Mouse (Mus musculus) lung, postnatal 0 days (tissue): ENCODE data around the gene Hrc. TPM values are rescaled to one million over a fixed set of nuclear protein-coding genes. Genes with fewer than 3 reads are reported as not detected.

Experiments used
- ATAC-seq: fragments of 200-750 bp; cut with Nextera tagmentation; 2 replicates; pipeline ENCODE4 v1.8.0; 2017; ENCODE audit warnings: moderate library complexity
- DNase-seq: peaks from one replicate; pipeline ENCODE4 v3.0.0-alpha.2; 2016; ENCODE audit warnings: low spot score
- H3K27ac ChIP-seq: fragments of 300-500 bp; sonication (generic); 2 replicates; pipeline ENCODE4 v1.5.1; 2014; ENCODE audit warnings: antibody characterized with exemption, mild to moderate bottlenecking, low read length, mixed read lengths
- H3K27me3 ChIP-seq: fragments of 300-500 bp; sonication (generic); replicated peaks from 2 replicates; pipeline ENCODE4 v1.6.1; 2014; ENCODE audit warnings: low read length, mixed read lengths; ENCODE audit not compliant: insufficient read depth
- H3K36me3 ChIP-seq: fragments of 300-500 bp; sonication (generic); 2 replicates; pipeline ENCODE4 v1.6.1; 2014; ENCODE audit warnings: low read length, mixed read lengths; ENCODE audit not compliant: insufficient read depth
- H3K4me1 ChIP-seq: fragments of 300-500 bp; sonication (generic); 2 replicates; pipeline ENCODE4 v1.6.1; 2014; ENCODE audit warnings: antibody characterized with exemption, low read depth, low read length, mixed read lengths; ENCODE audit not compliant: insufficient read depth
- H3K4me2 ChIP-seq: fragments of 300-500 bp; sonication (generic); replicated peaks from 2 replicates; pipeline ENCODE4 v1.6.1; 2014; ENCODE audit warnings: low read depth, mild to moderate bottlenecking, low read length, moderate library complexity, mixed read lengths
- H3K4me3 ChIP-seq: fragments of 300-500 bp; sonication (generic); 2 replicates; pipeline ENCODE4 v1.5.1; 2014; ENCODE audit warnings: low read depth, low read length
- H3K9ac ChIP-seq: fragments of 300-500 bp; sonication (generic); replicated peaks from 2 replicates; pipeline ENCODE4 v1.6.1; 2014; ENCODE audit warnings: low read depth, mild to moderate bottlenecking
- H3K9me3 ChIP-seq: fragments of 300-500 bp; sonication (generic); 2 replicates; pipeline ENCODE4 v1.6.1; 2016; ENCODE audit warnings: low read length, mixed read lengths
- CTCF ChIP-seq: IDR thresholded peaks from 2 replicates; pipeline ENCODE4 v1.5.1; 2016; ENCODE audit warnings: antibody characterized with exemption, mild to moderate bottlenecking
- EP300 ChIP-seq: IDR thresholded peaks from 2 replicates; pipeline ENCODE4 v1.6.1; 2016; ENCODE audit warnings: antibody characterized with exemption, mild to moderate bottlenecking, control low read depth
- WGBS: fragments of 180-500 bp; shearing (Covaris S2); extraction: QIAGEN DNeasy Blood & Tissue Kit; methylation state at CpG from one replicate; pipeline ENCODE4 v1.1.7; 2014; 5-methylcytosine and 5-hydroxymethylcytosine counted together
- polyA plus RNA-seq: library from polyadenylated mRNA; unstranded; fragments of >200 nt; fragmentation: Nextera tagmentation; extraction: Ambion mirVana; gene quantifications from 2 replicates; pipeline ENCODE4 v1.2.1, GENCODE M21; 2015

The Hrc gene
- polyA plus RNA-seq, 1 experiment from 2014 or later, result 0.50 TPM

DNA sequence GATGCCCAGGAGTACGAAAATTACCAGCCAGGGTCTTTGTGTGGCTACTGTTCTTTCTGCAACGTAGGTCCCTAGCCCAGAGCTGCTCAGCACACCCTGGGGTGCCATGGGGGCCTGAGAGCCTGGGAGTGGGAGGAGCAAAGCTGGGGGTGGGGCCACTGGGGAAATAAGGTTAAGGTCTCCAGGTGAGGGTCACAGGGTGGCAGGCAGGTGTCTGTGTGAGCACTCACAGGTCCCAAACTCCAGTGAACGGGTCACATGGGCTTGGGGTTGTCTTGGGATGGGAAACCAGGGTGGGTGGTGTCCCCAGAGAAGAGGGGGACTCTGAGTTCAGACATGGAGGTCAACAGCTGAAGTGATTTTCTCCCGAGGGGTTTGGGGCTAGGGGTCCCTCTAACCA, 2.4 kb downstream of the Hrc start:
- no peak overlapping the region for H3K9ac ChIP-seq
- peaks cover 14% of the 10 kb centered on the region; the same call in 1 of the 2 replicates for H3K4me1 ChIP-seq
- no peaks in the 10 kb centered on the region for H3K36me3 ChIP-seq
- H3K9me3 ChIP-seq, result no peaks in the 10 kb centered on the region
- H3K4me2 ChIP-seq, result no peak overlapping the region
- no peaks in the 10 kb centered on the region for H3K27me3 ChIP-seq
- TF ChIP-seq CTCF, result no peak
- no peak for TF ChIP-seq EP300
- no peak for DNase-seq
- H3K27ac ChIP-seq, result no peak overlapping the region
- ATAC-seq, result no peak
- WGBS, result 17% methylated on average over 4 of the region's 4 CpGs
- no peak overlapping the region for H3K4me3 ChIP-seq

DNA sequence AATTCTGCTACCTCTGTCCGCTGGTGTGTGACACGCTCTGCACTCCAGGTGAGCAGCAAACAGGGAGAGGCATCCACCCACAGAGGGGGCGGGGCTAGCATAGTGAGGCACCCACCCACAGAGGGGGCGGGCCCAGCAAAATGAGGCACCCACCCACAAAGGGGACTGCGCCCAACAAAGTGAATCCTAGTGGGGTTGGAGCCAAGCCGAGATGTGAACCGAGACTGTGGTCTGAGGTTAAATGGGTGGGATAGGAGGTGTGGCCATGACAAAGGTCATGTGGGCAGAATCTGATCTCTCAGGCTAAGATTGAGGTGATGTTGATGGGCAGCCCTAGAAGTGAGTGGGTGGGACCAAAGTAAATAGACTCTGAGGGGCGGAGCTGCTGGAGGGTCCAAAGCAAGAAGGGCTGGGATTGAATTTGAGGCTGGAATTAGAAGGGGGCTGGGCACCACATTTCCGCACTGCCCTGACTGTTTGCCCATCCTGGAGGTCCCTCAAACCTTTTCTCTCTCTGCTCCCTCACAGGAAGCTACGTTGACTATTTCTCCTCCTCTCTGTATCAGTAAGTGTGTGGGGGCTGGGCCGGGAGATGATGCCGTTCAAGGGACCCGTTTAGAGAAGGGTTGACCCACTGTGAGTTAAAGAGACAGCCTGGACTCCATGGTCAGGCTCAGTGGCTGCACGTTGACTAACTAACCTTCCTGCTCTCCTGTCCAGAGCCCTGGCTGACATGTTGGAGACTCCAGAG, 3.2 kb downstream of the Hrc start:
- peaks cover 14% of the 10 kb centered on the region; the same call in 1 of the 2 replicates for H3K4me1 ChIP-seq
- 2% methylated on average over 14 of the region's 14 CpGs for WGBS

DNA sequence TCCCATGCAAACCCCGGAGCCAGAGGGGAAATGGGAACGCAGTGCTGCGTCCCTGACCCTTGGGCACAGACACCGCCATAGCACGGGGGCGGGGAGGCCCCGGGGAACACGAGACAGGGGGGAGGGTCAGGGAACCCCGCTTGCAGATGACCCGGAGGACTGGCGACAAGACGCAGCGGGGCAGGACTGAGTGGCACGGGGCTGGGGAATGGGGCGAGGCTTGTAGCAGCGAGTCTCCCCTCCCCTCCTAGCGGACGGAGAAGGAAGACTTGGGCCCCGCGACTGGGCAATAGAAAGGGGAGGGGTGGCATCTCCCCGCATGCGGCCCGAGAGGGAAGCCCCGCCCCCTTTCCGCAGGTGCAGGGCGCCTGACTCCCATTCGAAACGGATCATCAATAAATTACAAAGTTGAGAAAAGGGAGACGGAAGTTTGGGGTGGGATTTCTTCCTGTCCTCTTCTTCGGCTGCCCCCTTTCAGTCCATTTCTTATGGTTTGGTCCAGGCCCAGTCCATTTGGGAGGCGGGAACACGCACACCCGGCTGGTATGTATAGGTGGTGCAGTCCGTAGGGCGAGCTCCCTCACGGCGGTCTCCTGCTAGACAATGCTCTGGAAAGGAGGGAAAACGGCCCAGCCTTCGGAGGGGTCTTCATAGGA, 4.4 kb downstream of the Hrc start:
- peak overlapping the region; percentile 32; the same call in 1 of the 2 replicates for H3K27ac ChIP-seq
- H3K9ac ChIP-seq, result peak overlapping the region; percentile 36
- H3K36me3 ChIP-seq, result no peaks in the 10 kb centered on the region
- H3K9me3 ChIP-seq, result no peaks in the 10 kb centered on the region
- peaks cover 14% of the 10 kb centered on the region; the same call in 1 of the 2 replicates for H3K4me1 ChIP-seq
- WGBS, result under 1% methylated on average over 35 of the region's 39 CpGs
- H3K27me3 ChIP-seq, result no peaks in the 10 kb centered on the region
- TF ChIP-seq EP300 (no peak; the same call in 1 of the 2 replicates), CTCF (peak; percentile 68)
- peak overlapping the region; percentile 48 for H3K4me3 ChIP-seq
- ATAC-seq, result peak; percentile 81
- H3K4me2 ChIP-seq, result peak overlapping the region; percentile 87
- peak; percentile 92 for DNase-seq

More for the DNA sequence above, 3.2 kb downstream of the Hrc start:
- Histone ChIP-seq H3K27me3 (no peaks in the 10 kb centered on the region), H3K4me3 (no peak overlapping the region), H3K9me3 (no peaks in the 10 kb centered on the region), H3K9ac (no peak overlapping the region), H3K27ac (0 out of 2 replicates have a peak overlapping the region, but pooled peaks have one; percentile 11), H3K4me2 (peak overlapping the region; percentile 87), H3K36me3 (no peaks in the 10 kb centered on the region)
- TF ChIP-seq EP300 (no peak), CTCF (no peak)
- ATAC-seq (peak; percentile 9), DNase-seq (peak; percentile 57)

DNA sequence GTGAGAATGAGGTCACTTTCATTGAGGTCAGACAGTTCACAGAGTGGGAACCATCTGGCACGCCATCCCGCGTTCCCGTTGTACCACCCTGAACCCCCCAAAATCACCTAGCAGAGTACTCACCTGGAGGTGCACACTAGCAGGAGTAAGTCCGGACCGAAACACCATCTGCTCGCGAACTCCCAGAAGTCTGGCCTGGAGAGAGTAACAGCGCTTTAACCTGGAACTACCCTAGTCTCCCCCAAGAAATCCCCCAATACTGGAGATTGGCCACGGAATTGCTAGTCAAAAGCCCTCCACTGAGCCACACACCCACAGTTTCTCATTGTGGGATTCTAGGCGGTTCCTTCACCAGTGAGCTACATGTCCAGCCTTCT, 5.0 kb downstream of the Hrc start:
- no peaks in the 10 kb centered on the region for H3K27me3 ChIP-seq
- no peaks in the 10 kb centered on the region for H3K9me3 ChIP-seq
- ATAC-seq (no peak), DNase-seq (no peak)
- no peak overlapping the region for H3K27ac ChIP-seq
- H3K4me2 ChIP-seq, result peak overlapping the region; percentile 87
- 1% methylated on average over 11 of the region's 11 CpGs for WGBS
- peak overlapping the region; percentile 36; the same call in 1 of the 2 replicates for H3K9ac ChIP-seq
- no peak for TF ChIP-seq EP300
- TF ChIP-seq CTCF, result no peak
- peaks cover 14% of the 10 kb centered on the region; the same call in 1 of the 2 replicates for H3K4me1 ChIP-seq
- peak overlapping the region; percentile 48 for H3K4me3 ChIP-seq
- no peaks in the 10 kb centered on the region for H3K36me3 ChIP-seq

DNA sequence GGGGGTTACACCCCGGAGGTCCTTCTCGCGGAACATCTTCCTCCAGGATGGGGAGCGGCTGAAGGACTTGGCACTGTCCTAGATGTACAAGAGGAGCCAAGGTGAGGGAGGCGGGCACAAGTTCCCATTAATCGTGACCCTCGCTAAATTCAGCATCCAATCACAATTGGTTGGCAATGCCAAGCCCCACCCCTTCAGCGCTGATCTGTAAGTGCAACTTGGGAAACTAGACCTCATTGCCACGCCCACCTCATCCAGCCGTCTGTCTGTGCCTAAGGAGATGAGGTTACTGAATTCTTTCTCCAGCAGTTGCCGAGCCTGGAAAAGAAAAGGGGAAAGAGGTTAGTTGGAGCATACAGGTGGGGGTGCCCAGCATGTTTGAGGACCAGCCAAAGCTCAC, 5.6 kb downstream of the Hrc start:
- Histone ChIP-seq H3K27ac (no peak overlapping the region), H3K4me3 (0 out of 2 replicates have a peak overlapping the region, but pooled peaks have one; percentile 48)

DNA sequence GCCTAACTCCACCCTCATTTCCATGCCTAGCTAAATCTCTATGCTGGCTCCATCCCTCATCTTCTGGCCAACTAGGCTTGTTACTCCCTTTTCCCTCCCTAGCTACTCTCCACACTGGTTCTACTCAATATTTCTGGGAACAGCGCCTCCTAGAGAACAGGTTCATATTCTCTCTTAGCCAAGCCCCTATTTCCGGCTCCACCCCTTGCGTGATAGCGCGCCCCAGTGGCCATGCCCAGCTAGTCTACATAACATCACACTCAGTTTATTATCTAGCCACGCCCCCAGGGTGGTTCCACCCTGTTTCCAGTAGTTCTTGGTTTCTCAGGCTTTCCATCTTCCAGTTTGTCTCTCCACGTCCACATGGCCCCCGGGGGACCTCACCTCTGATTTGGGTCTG, 6.2 kb downstream of the Hrc start:
- H3K9ac ChIP-seq, result no peak overlapping the region
- H3K4me3 ChIP-seq, result no peak overlapping the region
- H3K27me3 ChIP-seq, result no peaks in the 10 kb centered on the region
- DNase-seq (peak; percentile 97), ATAC-seq (peak; percentile 78)
- no peak overlapping the region for H3K27ac ChIP-seq
- H3K4me1 ChIP-seq, result peaks cover 14% of the 10 kb centered on the region; the same call in 1 of the 2 replicates
- H3K9me3 ChIP-seq, result no peaks in the 10 kb centered on the region
- WGBS, result 7% methylated on average over 8 of the region's 8 CpGs
- peak overlapping the region; percentile 87 for H3K4me2 ChIP-seq
- TF ChIP-seq EP300 (0 out of 2 replicates have a peak, but pooled peaks have one; percentile 17), CTCF (peak; percentile 96)
- H3K36me3 ChIP-seq, result no peaks in the 10 kb centered on the region

More for the DNA sequence above, 5.6 kb downstream of the Hrc start:
- 1% methylated on average over 11 of the region's 11 CpGs for WGBS
- Histone ChIP-seq H3K36me3 (no peaks in the 10 kb centered on the region), H3K27me3 (no peaks in the 10 kb centered on the region), H3K9me3 (no peaks in the 10 kb centered on the region), H3K4me1 (peaks cover 14% of the 10 kb centered on the region; the same call in 1 of the 2 replicates), H3K9ac (0 out of 2 replicates have a peak overlapping the region, but pooled peaks have one; percentile 3), H3K4me2 (peak overlapping the region; percentile 87)
- TF ChIP-seq CTCF (no peak), EP300 (no peak)
- ATAC-seq (no peak), DNase-seq (peak; percentile 72)
